Mouse (Mus musculus): ENCODE results near the gene Sst. TPM values are rescaled to one million over a fixed set of nuclear protein-coding genes. Genes with fewer than 3 reads are reported as not detected.

The Sst gene
- polyA plus RNA-seq, 1 experiment from 2014 or later, result 66.4 TPM

GRCm38 (mm10) chr16:23849720-23850119 lies 41.0 kb downstream of the Sst start:
- Histone ChIP-seq H3K4me3 (no peak overlapping the region), H3K4me1 (no peaks in the 10 kb centered on the region), H3K4me2 (replicated peaks) (no peak overlapping the region), H3K9ac (no peak overlapping the region), H3K9me3 (replicated peaks) (no peaks in the 10 kb centered on the region), H3K27me3 (no peaks in the 10 kb centered on the region), H3K27ac (no peak overlapping the region), H3K36me3 (no peaks in the 10 kb centered on the region)
- no peak for ATAC-seq (ENCODE audit: low FRiP score)

GRCm38 (mm10) chr16:23849176-23849575 lies 41.6 kb downstream of the Sst start:
- H3K4me1 ChIP-seq, result no peaks in the 10 kb centered on the region
- no peak overlapping the region for H3K9ac ChIP-seq
- no peaks in the 10 kb centered on the region for H3K9me3 ChIP-seq (replicated peaks)
- no peaks in the 10 kb centered on the region for H3K27me3 ChIP-seq
- H3K4me2 ChIP-seq (replicated peaks), result no peak overlapping the region
- H3K4me3 ChIP-seq, result no peak overlapping the region
- no peaks in the 10 kb centered on the region for H3K36me3 ChIP-seq
- H3K27ac ChIP-seq, result no peak overlapping the region
- no peak for ATAC-seq (ENCODE audit: low FRiP score)

GRCm38 (mm10) chr16:23844622-23845021 lies 46.1 kb downstream of the Sst start:
- Histone ChIP-seq H3K9ac (no peak overlapping the region), H3K36me3 (no peaks in the 10 kb centered on the region), H3K27ac (no peak overlapping the region), H3K4me2 (replicated peaks) (no peak overlapping the region), H3K9me3 (replicated peaks) (no peaks in the 10 kb centered on the region), H3K27me3 (no peaks in the 10 kb centered on the region), H3K4me3 (no peak overlapping the region), H3K4me1 (no peaks in the 10 kb centered on the region)
- no peak for ATAC-seq (ENCODE audit: low FRiP score)
- WGBS, result 89% methylated on average over 7 of the region's 7 CpGs

GRCm38 (mm10) chr16:23842609-23843008 lies 48.1 kb downstream of the Sst start:
- H3K4me2 ChIP-seq (replicated peaks), result no peak overlapping the region
- no peaks in the 10 kb centered on the region for H3K36me3 ChIP-seq
- H3K9me3 ChIP-seq (replicated peaks), result no peaks in the 10 kb centered on the region
- H3K4me3 ChIP-seq, result no peak overlapping the region
- no peaks in the 10 kb centered on the region for H3K27me3 ChIP-seq
- peak; percentile 64; the same call in 1 of the 2 replicates for ATAC-seq (ENCODE audit: low FRiP score)
- H3K9ac ChIP-seq, result no peak overlapping the region
- 54% methylated on average over 3 of the region's 3 CpGs for WGBS
- no peak overlapping the region for H3K27ac ChIP-seq
- H3K4me1 ChIP-seq, result 0 out of 2 replicates have a peak, but pooled peaks cover 8% of the 10 kb centered on the region

Other genes with a start within 250 kb of the Sst start
- gene Rtp2, start 41.4 kb upstream of the Sst start, polyA plus RNA-seq (2016; fragmentation: Nextera tagmentation; extraction: Ambion mirVana), result not detected in 2 replicates
- gene Gm37419, start 97.5 kb upstream of the Sst start, polyA plus RNA-seq (2016; fragmentation: Nextera tagmentation; extraction: Ambion mirVana), result not detected in 2 replicates
- gene Bcl6, start 97.9 kb upstream of the Sst start, polyA plus RNA-seq (2016; fragmentation: Nextera tagmentation; extraction: Ambion mirVana), result 0.12 and 0.18 TPM in 2 replicates